Mouse (Mus musculus) neutrophil, adult 5-6 weeks (primary cell): ENCODE measurements around the gene Glyctk. TPM values are rescaled to one million over a fixed set of nuclear protein-coding genes. Genes with fewer than 3 reads are reported as not detected.

Experiments used
- ATAC-seq: fragments of 151-379, 151-347 bp; 2 replicates; pipeline ENCODE4 v1.8.0; 2017; ENCODE audit warnings: mild to moderate bottlenecking, moderate TSS enrichment; ENCODE audit not compliant: insufficient number of reproducible peaks, poor library complexity, low FRiP score, severe bottlenecking; ENCODE audit errors: extremely low read depth
- total RNA-seq: library from RNA; stranded (forward); fragments of 200-1000 nt; gene quantifications from 2 replicates; pipeline ENCODE4 v1.2.3, GENCODE M21; 2017

The Glyctk gene
- total RNA-seq, 1 experiment from 2014 or later, result 4.2 TPM

DNA sequence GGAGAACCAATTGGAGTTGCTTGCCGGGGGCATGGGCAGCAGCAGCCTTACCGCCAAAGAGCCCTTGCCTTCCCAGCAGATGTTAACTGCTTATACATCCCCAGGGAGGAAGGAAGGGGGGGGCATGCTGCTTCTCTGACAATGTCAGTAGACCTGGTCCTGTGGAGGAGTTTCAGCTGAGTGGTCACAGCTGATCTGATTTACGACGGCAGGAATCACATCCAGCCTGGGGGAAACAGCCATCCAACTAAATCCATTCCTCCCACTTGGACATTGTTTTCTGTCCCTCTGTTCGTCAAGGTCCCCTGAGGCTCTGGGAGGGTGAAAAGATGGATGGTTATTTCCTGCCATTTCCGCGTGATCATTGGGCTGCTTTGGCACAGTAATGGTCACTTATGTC lies 53.5 kb downstream of the Glyctk start:
- ATAC-seq, result no peak

Other genes starting within 250 kb of the Glyctk start
- gene Col6a5, start 197.5 kb downstream of the Glyctk start, total RNA-seq, result 0.12 TPM in 1 of 2 replicates, not detected in the other
- gene Col6a4, start 61.4 kb downstream of the Glyctk start, total RNA-seq, result not detected in 2 replicates
- 69.2 and 80.1 TPM in 2 replicates for gene Wdr82, start 12.8 kb upstream of the Glyctk start, total RNA-seq
- gene Ppm1m, start 41.6 kb upstream of the Glyctk start, total RNA-seq, result 48.0 and 59.0 TPM in 2 replicates
- 102 and 111 TPM in 2 replicates for gene Twf2, start 45.0 kb upstream of the Glyctk start, total RNA-seq
- 14.5 and 14.8 TPM in 2 replicates for gene Tlr9, start 64.5 kb upstream of the Glyctk start, total RNA-seq
- 78.1 and 87.3 TPM in 2 replicates for gene Alas1, start 90.5 kb upstream of the Glyctk start, total RNA-seq
- gene Poc1a, start 122.9 kb upstream of the Glyctk start, total RNA-seq, result 0.98 and 1.4 TPM in 2 replicates
- gene Dusp7, start 210.5 kb upstream of the Glyctk start, total RNA-seq, result 18.7 and 22.0 TPM in 2 replicates